In the genomic region with DNA sequence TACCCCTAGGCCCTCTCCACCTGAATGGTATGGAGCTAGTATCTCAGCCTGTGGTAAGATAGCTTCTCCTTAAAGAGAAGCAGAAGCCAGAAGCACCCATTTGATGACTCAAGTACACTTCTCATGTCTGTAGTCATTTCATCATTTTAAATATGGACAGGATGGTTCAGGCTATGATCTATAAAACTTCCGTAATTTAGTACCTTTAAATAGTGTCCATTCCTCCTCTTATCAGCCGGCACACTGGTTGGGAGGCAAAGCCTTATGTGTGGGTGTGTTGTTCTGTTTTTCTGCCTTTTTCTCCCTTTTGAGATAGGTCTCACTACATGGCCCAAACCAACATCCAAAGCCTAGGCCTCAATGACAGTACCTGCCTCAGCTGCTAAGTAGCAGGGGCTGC, we compare ENCODE assay signal across 15 mouse cellular contexts. TPM values are rescaled to one million over a fixed set of nuclear protein-coding genes. Genes with fewer than 3 reads are reported as not detected.
DNase-seq lines count a peak whose midpoint lies in the region; ATAC-seq and TF ChIP-seq lines count a peak whose summit lies in the region.
"Had no signal": no experiment of that assay in that cellular context is flagged by ENCODE, and none has a peak within 500 bp of the region (broad histone marks: within the 10 kb centered on the region; RNA-seq: fewer than 3 reads in every experiment).

No protein-coding gene starts in this region.

- TF ChIP-seq POLR2A in heart, adult 2 months (IDR thresholded peaks at IDR 0.05; ENCODE audit: insufficient read depth, low read depth, low read length), result no peak

- 0 out of 2 replicates have a peak, but pooled peaks cover 1% of the 10 kb centered on the region for H3K79me2 ChIP-seq in heart, adult 2 months (replicated peaks; ENCODE audit: control insufficient read depth, insufficient read depth, low read length)

- H3K27me3 ChIP-seq in heart, embryonic 15.5 days, result no peaks in the 10 kb centered on the region
- no peaks in the 10 kb centered on the region for H3K27me3 ChIP-seq in heart, adult 2 months (ENCODE audit: control insufficient read depth, insufficient read depth, low read length)
- no peaks in the 10 kb centered on the region for H3K27me3 ChIP-seq in midbrain, embryonic 12.5 days
- no peaks in the 10 kb centered on the region for H3K27me3 ChIP-seq in midbrain, embryonic 10.5 days (ENCODE audit: low read depth, poor library complexity, severe bottlenecking)
- no peaks in the 10 kb centered on the region for H3K27me3 ChIP-seq in hindbrain, embryonic 16.5 days (replicated peaks; ENCODE audit: control insufficient read depth, insufficient read depth, low read length)
- H3K27me3 ChIP-seq in neural tube, embryonic 14.5 days (ENCODE audit: control insufficient read depth, insufficient read depth, low read length), result no peaks in the 10 kb centered on the region

- H3K9ac ChIP-seq in heart, embryonic 15.5 days, result no peak overlapping the region
- no peak overlapping the region for H3K9ac ChIP-seq in heart, adult 2 months (ENCODE audit: low read depth, low read length)
- peak overlapping the region; percentile 31; the same call in 1 of the 2 replicates for H3K9ac ChIP-seq in midbrain, embryonic 12.5 days (replicated peaks)
- H3K9ac ChIP-seq in hindbrain, embryonic 16.5 days (ENCODE audit: low read depth, low read length), result no peak overlapping the region
- H3K9ac ChIP-seq in neural tube, embryonic 14.5 days (replicated peaks; ENCODE audit: low read depth, low read length), result 0 out of 2 replicates have a peak overlapping the region, but pooled peaks have one; percentile 3

- peak overlapping the region; percentile 85; the same call in 1 of the 2 replicates for H3K4me2 ChIP-seq in heart, embryonic 15.5 days
- peak overlapping the region; percentile 87; the same call in 1 of the 2 replicates for H3K4me2 ChIP-seq in midbrain, embryonic 12.5 days (replicated peaks)
- H3K4me2 ChIP-seq in hindbrain, embryonic 16.5 days (ENCODE audit: low read length), result peak overlapping the region; percentile 91
- no peak overlapping the region for H3K4me2 ChIP-seq in neural tube, embryonic 14.5 days (ENCODE audit: low read depth, low read length)

- peaks cover 15% of the 10 kb centered on the region for H3K36me3 ChIP-seq in heart, embryonic 15.5 days
- H3K36me3 ChIP-seq in heart, adult 2 months (ENCODE audit: control insufficient read depth, insufficient read depth, low read length), result peaks cover 31% of the 10 kb centered on the region
- peaks cover 9% of the 10 kb centered on the region for H3K36me3 ChIP-seq in midbrain, embryonic 12.5 days
- peaks cover 39% of the 10 kb centered on the region for H3K36me3 ChIP-seq in midbrain, embryonic 10.5 days
- peaks cover 6% of the 10 kb centered on the region for H3K36me3 ChIP-seq in hindbrain, embryonic 16.5 days (ENCODE audit: control insufficient read depth, insufficient read depth, low read length)
- H3K36me3 ChIP-seq in neural tube, embryonic 14.5 days (ENCODE audit: control insufficient read depth, insufficient read depth, low read length), result peaks cover 5% of the 10 kb centered on the region

- no peak overlapping the region for H3K27ac ChIP-seq in heart, embryonic 15.5 days
- H3K27ac ChIP-seq in heart, adult 2 months, result no peak overlapping the region
- H3K27ac ChIP-seq in midbrain, embryonic 12.5 days (replicated peaks), result no peak overlapping the region
- H3K27ac ChIP-seq in midbrain, embryonic 10.5 days (replicated peaks), result no peak overlapping the region
- H3K27ac ChIP-seq in hindbrain, embryonic 16.5 days (ENCODE audit: low read depth, low read length), result no peak overlapping the region
- H3K27ac ChIP-seq in neural tube, embryonic 14.5 days (ENCODE audit: low read depth, low read length), result no peak overlapping the region

- intact Hi-C loops in heart, adult 2 months (cut with DNase I), result no loop called here

- no peak overlapping the region for H3K4me3 ChIP-seq in heart, embryonic 15.5 days
- H3K4me3 ChIP-seq in heart, adult 2 months, result no peak overlapping the region
- H3K4me3 ChIP-seq in midbrain, embryonic 12.5 days, result 0 out of 2 replicates have a peak overlapping the region, but pooled peaks have one; percentile 5
- no peak overlapping the region for H3K4me3 ChIP-seq in midbrain, embryonic 10.5 days
- no peak overlapping the region for H3K4me3 ChIP-seq in hindbrain, embryonic 16.5 days (ENCODE audit: low read length)
- 0 out of 2 replicates have a peak overlapping the region, but pooled peaks have one; percentile 90 for H3K4me3 ChIP-seq in neural tube, embryonic 14.5 days (ENCODE audit: low read depth, low read length)
- H3K4me3 ChIP-seq: erythroblast, embryonic 14.5 days had no signal

- TF ChIP-seq CTCF in heart, adult 2 months (IDR thresholded peaks at IDR 0.05), result no peak

- TF ChIP-seq EP300 in heart, adult 2 months (IDR thresholded peaks at IDR 0.05; ENCODE audit: insufficient read depth, low read depth, low read length), result no peak

- no peak for DNase-seq in heart, adult 2 months
- DNase-seq in midbrain, embryonic 10.5 days (ENCODE audit: low spot score), result no peak
- no peak for DNase-seq in adrenal gland, postnatal 36 days
- no peak for DNase-seq in embryo, embryonic 10.5 days (ENCODE audit: low spot score)
- DNase-seq: adrenal gland, postnatal 10 days; gastrocnemius, postnatal 14 days; heart, postnatal 10 days; kidney, adult 11 months; lung, postnatal 36 days; thymus, postnatal 14 days had no signal

- peaks cover 67% of the 10 kb centered on the region for H3K4me1 ChIP-seq in heart, embryonic 15.5 days (replicated peaks)
- H3K4me1 ChIP-seq in heart, adult 2 months (ENCODE audit: control insufficient read depth, insufficient read depth, low read length), result peaks cover 20% of the 10 kb centered on the region
- peaks cover 64% of the 10 kb centered on the region for H3K4me1 ChIP-seq in midbrain, embryonic 12.5 days
- peaks cover 62% of the 10 kb centered on the region for H3K4me1 ChIP-seq in midbrain, embryonic 10.5 days
- H3K4me1 ChIP-seq in hindbrain, embryonic 16.5 days (ENCODE audit: control insufficient read depth, insufficient read depth, low read depth, low read length), result peaks cover 65% of the 10 kb centered on the region
- peaks cover 54% of the 10 kb centered on the region for H3K4me1 ChIP-seq in neural tube, embryonic 14.5 days (ENCODE audit: control insufficient read depth, insufficient read depth, low read length)

- ATAC-seq in heart, embryonic 15.5 days (replicated peaks; ENCODE audit: insufficient number of reproducible peaks, insufficient read depth, low FRiP score, low read depth), result no peak
- ATAC-seq in midbrain, embryonic 12.5 days (ENCODE audit: low FRiP score, low read depth), result no peak
- no peak for ATAC-seq in hindbrain, embryonic 16.5 days
- no peak for ATAC-seq in neural tube, embryonic 14.5 days (ENCODE audit: low read depth)

- WGBS in heart, embryonic 15.5 days, result 66% methylated on average over 2 of the region's 2 CpGs
- WGBS in heart, adult 2 months, result 41% methylated on average over 2 of the region's 2 CpGs
- WGBS in midbrain, embryonic 12.5 days, result 92% methylated on average over 2 of the region's 2 CpGs
- 91% methylated on average over 2 of the region's 2 CpGs for WGBS in midbrain, embryonic 10.5 days
- 97% methylated on average over 2 of the region's 2 CpGs for WGBS in hindbrain, embryonic 16.5 days
- WGBS in neural tube, embryonic 14.5 days, result 90% methylated on average over 2 of the region's 2 CpGs

- H3K9me3 ChIP-seq in heart, embryonic 15.5 days (replicated peaks), result no peaks in the 10 kb centered on the region
- no peaks in the 10 kb centered on the region for H3K9me3 ChIP-seq in midbrain, embryonic 12.5 days
- H3K9me3 ChIP-seq in midbrain, embryonic 10.5 days (replicated peaks), result no peaks in the 10 kb centered on the region
- no peaks in the 10 kb centered on the region for H3K9me3 ChIP-seq in hindbrain, embryonic 16.5 days (ENCODE audit: control insufficient read depth, low read length)
- no peaks in the 10 kb centered on the region for H3K9me3 ChIP-seq in neural tube, embryonic 14.5 days (ENCODE audit: control insufficient read depth, low read length)

RNA-seq across cellular contexts. Expression of a gene that starts 3.7 kb away (rescaled TPM):
- 19.0 and 23.9 TPM in 2 replicates for polyA plus RNA-seq in heart, embryonic 15.5 days (2015; fragmentation: Nextera tagmentation; extraction: Ambion mirVana)
- total RNA-seq in heart, adult 2 months (2021), result 1 to 10 TPM; 5.3 to 5.9 TPM
- polyA plus RNA-seq in heart, adult 2 months (2012; rRNA removed), result 5.3 and 6.9 TPM in 2 replicates
- polyA plus RNA-seq in midbrain, embryonic 12.5 days (2016; fragmentation: Nextera tagmentation; extraction: Ambion mirVana), result 26.8 and 27.0 TPM in 2 replicates
- polyA plus RNA-seq in midbrain, embryonic 10.5 days (2016; fragmentation: Nextera tagmentation; extraction: Ambion mirVana), result 18.3 and 21.4 TPM in 2 replicates
- 29.1 and 30.1 TPM in 2 replicates for polyA plus RNA-seq in hindbrain, embryonic 16.5 days (2015; fragmentation: Nextera tagmentation; extraction: Ambion mirVana)
- 20.0 and 30.6 TPM in 2 replicates for polyA plus RNA-seq in neural tube, embryonic 14.5 days (2014; fragmentation: Nextera tagmentation; extraction: Ambion mirVana)
- 10 to 100 TPM; 17.8 to 21.4 TPM for total RNA-seq in adrenal gland, postnatal 36 days (2021)

RNA-seq across cellular contexts. Expression of a gene that starts 4.3 kb away (rescaled TPM):
- polyA plus RNA-seq in heart, embryonic 15.5 days (2015; fragmentation: Nextera tagmentation; extraction: Ambion mirVana), result 159 and 218 TPM in 2 replicates
- total RNA-seq in heart, adult 2 months (2021), result 100 to 1,000 TPM in 1 of 2 experiments, 10 to 100 TPM in 1; 98.8 to 126 TPM
- polyA plus RNA-seq in heart, adult 2 months (2012; rRNA removed), result 66.8 and 89.0 TPM in 2 replicates
- polyA plus RNA-seq in midbrain, embryonic 12.5 days (2016; fragmentation: Nextera tagmentation; extraction: Ambion mirVana), result 225 and 253 TPM in 2 replicates
- polyA plus RNA-seq in midbrain, embryonic 10.5 days (2016; fragmentation: Nextera tagmentation; extraction: Ambion mirVana), result 242 and 277 TPM in 2 replicates
- polyA plus RNA-seq in hindbrain, embryonic 16.5 days (2015; fragmentation: Nextera tagmentation; extraction: Ambion mirVana), result 148 and 163 TPM in 2 replicates
- 172 and 195 TPM in 2 replicates for polyA plus RNA-seq in neural tube, embryonic 14.5 days (2014; fragmentation: Nextera tagmentation; extraction: Ambion mirVana)
- 10 to 100 TPM; 82.0 to 94.3 TPM for total RNA-seq in adrenal gland, postnatal 36 days (2021)

RNA-seq across cellular contexts. Expression of a gene that starts 8.8 kb away (rescaled TPM):
- polyA plus RNA-seq in heart, embryonic 15.5 days (2015; fragmentation: Nextera tagmentation; extraction: Ambion mirVana), result 18.2 and 24.7 TPM in 2 replicates
- 10 to 100 TPM; 38.5 to 40.0 TPM for total RNA-seq in heart, adult 2 months (2021)
- 103 and 108 TPM in 2 replicates for polyA plus RNA-seq in heart, adult 2 months (2012; rRNA removed)
- polyA plus RNA-seq in midbrain, embryonic 12.5 days (2016; fragmentation: Nextera tagmentation; extraction: Ambion mirVana), result 47.6 and 48.9 TPM in 2 replicates
- 26.1 and 34.4 TPM in 2 replicates for polyA plus RNA-seq in midbrain, embryonic 10.5 days (2016; fragmentation: Nextera tagmentation; extraction: Ambion mirVana)
- polyA plus RNA-seq in hindbrain, embryonic 16.5 days (2015; fragmentation: Nextera tagmentation; extraction: Ambion mirVana), result 36.1 and 42.2 TPM in 2 replicates
- 49.2 and 52.8 TPM in 2 replicates for polyA plus RNA-seq in neural tube, embryonic 14.5 days (2014; fragmentation: Nextera tagmentation; extraction: Ambion mirVana)
- total RNA-seq in adrenal gland, postnatal 36 days (2021), result 100 to 1,000 TPM in 1 of 2 experiments, 10 to 100 TPM in 1; 97.8 to 135 TPM

RNA-seq across cellular contexts. Expression of a gene that starts 24.4 kb away (rescaled TPM):
- 57.3 and 82.4 TPM in 2 replicates for polyA plus RNA-seq in heart, embryonic 15.5 days (2015; fragmentation: Nextera tagmentation; extraction: Ambion mirVana)
- total RNA-seq in heart, adult 2 months (2021), result 100 to 1,000 TPM in 1 of 2 experiments, 10 to 100 TPM in 1; 98.2 to 106 TPM
- polyA plus RNA-seq in heart, adult 2 months (2012; rRNA removed), result 133 and 146 TPM in 2 replicates
- polyA plus RNA-seq in midbrain, embryonic 12.5 days (2016; fragmentation: Nextera tagmentation; extraction: Ambion mirVana), result 97.5 and 99.5 TPM in 2 replicates
- polyA plus RNA-seq in midbrain, embryonic 10.5 days (2016; fragmentation: Nextera tagmentation; extraction: Ambion mirVana), result 103 and 114 TPM in 2 replicates
- polyA plus RNA-seq in hindbrain, embryonic 16.5 days (2015; fragmentation: Nextera tagmentation; extraction: Ambion mirVana), result 80.6 and 103 TPM in 2 replicates
- polyA plus RNA-seq in neural tube, embryonic 14.5 days (2014; fragmentation: Nextera tagmentation; extraction: Ambion mirVana), result 74.4 and 87.0 TPM in 2 replicates
- 100 to 1,000 TPM; 129 to 143 TPM for total RNA-seq in adrenal gland, postnatal 36 days (2021)

RNA-seq across cellular contexts. Expression of a gene that starts 30.4 kb away (rescaled TPM):
- 167 and 174 TPM in 2 replicates for polyA plus RNA-seq in heart, embryonic 15.5 days (2015; fragmentation: Nextera tagmentation; extraction: Ambion mirVana)
- total RNA-seq in heart, adult 2 months (2021), result 100 to 1,000 TPM in 1 of 2 experiments, 10 to 100 TPM in 1; 96.8 to 126 TPM
- polyA plus RNA-seq in heart, adult 2 months (2012; rRNA removed), result 63.4 and 67.7 TPM in 2 replicates
- 0.24 and 0.43 TPM in 2 replicates for polyA plus RNA-seq in midbrain, embryonic 12.5 days (2016; fragmentation: Nextera tagmentation; extraction: Ambion mirVana)
- 0.07 and 0.11 TPM in 2 replicates for polyA plus RNA-seq in midbrain, embryonic 10.5 days (2016; fragmentation: Nextera tagmentation; extraction: Ambion mirVana)
- polyA plus RNA-seq in hindbrain, embryonic 16.5 days (2015; fragmentation: Nextera tagmentation; extraction: Ambion mirVana), result 0.23 and 1.6 TPM in 2 replicates
- polyA plus RNA-seq in neural tube, embryonic 14.5 days (2014; fragmentation: Nextera tagmentation; extraction: Ambion mirVana), result 0.19 and 0.23 TPM in 2 replicates
- under 1 TPM; 0.30 TPM for total RNA-seq in adrenal gland, postnatal 36 days (2021)
- polyA plus RNA-seq: erythroblast, embryonic 14.5 days had no signal

Comparison
In these comparisons a context has a peak if more than half of its experiments do, and no peak if none do; other contexts are left out.
1. H3K4me3 ChIP-seq: peak in midbrain, embryonic 12.5 days (single experiment) and neural tube, embryonic 14.5 days (single experiment); none in heart, embryonic 15.5 days (single experiment), heart, adult 2 months (single experiment), midbrain, embryonic 10.5 days (single experiment) and hindbrain, embryonic 16.5 days (single experiment).
2. H3K9ac ChIP-seq: peak in midbrain, embryonic 12.5 days (single experiment) and neural tube, embryonic 14.5 days (single experiment); none in heart, embryonic 15.5 days (single experiment), heart, adult 2 months (single experiment) and hindbrain, embryonic 16.5 days (single experiment).